Comparison of ENCODE assay signal across 8 mouse cellular contexts in genomic region chr12:82469706-82470361, GRCm38 (mm10).
DNase-seq lines count a peak whose midpoint lies in the region; ATAC-seq and TF ChIP-seq lines count a peak whose summit lies in the region.

No protein-coding gene starts in this region.

- no peaks in the 10 kb centered on the region for H3K27me3 ChIP-seq in lung, embryonic 14.5 days (ENCODE audit: insufficient read depth, low read length)

- peak; percentile 85 to 90 for ATAC-seq in hematopoietic stem cell, adult 5-6 weeks (replicated peaks in 1 of 2; ENCODE audit: insufficient read depth in 1 of 2, low FRiP score in 2 of 2, low TSS enrichment in 1 of 2, low read depth in 1 of 2, poor library complexity in 2 of 2, severe bottlenecking in 2 of 2)
- ATAC-seq in lung, embryonic 14.5 days (ENCODE audit: insufficient read depth), result peak; percentile 90
- peak; percentile 81 for ATAC-seq in neutrophil, adult 5-6 weeks (ENCODE audit: extremely low read depth, insufficient number of reproducible peaks, low FRiP score, poor library complexity, severe bottlenecking)

- H3K27ac ChIP-seq in lung, embryonic 14.5 days (ENCODE audit: low read depth), result peak overlapping the region; percentile 92

- H3K9me3 ChIP-seq in lung, embryonic 14.5 days (ENCODE audit: low read depth, low read length), result no peaks in the 10 kb centered on the region

- WGBS in lung, embryonic 14.5 days, result 4% methylated on average over 12 of the region's 12 CpGs

- H3K4me1 ChIP-seq in lung, embryonic 14.5 days (ENCODE audit: insufficient read depth), result peaks cover 3% of the 10 kb centered on the region; the same call in 1 of the 2 replicates

- no peaks in the 10 kb centered on the region for H3K36me3 ChIP-seq in lung, embryonic 14.5 days (ENCODE audit: insufficient read depth)

- DNase-seq in ES-CJ7 (ENCODE audit: low read depth, low spot score), result peak; percentile 78
- DNase-seq in cerebellum, adult 11-12 months, result peak; percentile 84
- DNase-seq in forelimb bud, embryonic 11.5 days (ENCODE audit: low read depth, low spot score), result peak; percentile 87
- peak; percentile 83 to 90 for DNase-seq in layer of hippocampus, adult 8-10 months (ENCODE audit: low spot score in 2 of 2)
- DNase-seq in lung, embryonic 14.5 days, result peak; percentile 96
- DNase-seq in testis, postnatal 14 days (ENCODE audit: low spot score), result peak; percentile 77

- H3K4me2 ChIP-seq in lung, embryonic 14.5 days, result peak overlapping the region; percentile 77

- TF ChIP-seq CTCF in lung, embryonic 14.5 days (IDR thresholded peaks at IDR 0.05; ENCODE audit: low read depth), result peak; percentile 93

- peak overlapping the region; percentile 60 for H3K9ac ChIP-seq in lung, embryonic 14.5 days

- peak overlapping the region; percentile 47 for H3K4me3 ChIP-seq in lung, embryonic 14.5 days (ENCODE audit: low read depth, low read length)

Comparison
In these comparisons a context has a peak if more than half of its experiments do, and no peak if none do; other contexts are left out.
1. Peak in every context shown above with its lines: DNase-seq, ATAC-seq, H3K4me3 ChIP-seq and H3K27ac ChIP-seq.